Comparison of ENCODE assay signal across 8 mouse cellular contexts in genomic region chr2:13575287-13575801, GRCm38 (mm10). TPM values are rescaled to one million over a fixed set of nuclear protein-coding genes. Genes with fewer than 3 reads are reported as not detected.
DNase-seq lines count a peak whose midpoint lies in the region; ATAC-seq and TF ChIP-seq lines count a peak whose summit lies in the region.

No protein-coding gene starts in this region.

- DNase-seq in NIH3T3 (ENCODE audit: low read depth): peak; percentile 92
- DNase-seq in cerebellum, postnatal 25 days: peak; percentile 55 to 71
- DNase-seq in gastrocnemius, adult 8-10 months (ENCODE audit: low spot score in 2 of 2): peak; percentile 59 to 69
- peak; percentile 90 for DNase-seq in hindbrain, postnatal 0 days (ENCODE audit: low spot score)
- DNase-seq in left cerebral cortex, adult 11 months (ENCODE audit: low spot score): peak; percentile 21
- peak; percentile 92 for DNase-seq in lung, postnatal 36 days
- DNase-seq in retina, embryonic 14.5 days (ENCODE audit: low spot score): peak; percentile 86
- DNase-seq in thymus, postnatal 4 days: peak; percentile 91

- H3K4me1 ChIP-seq in hindbrain, postnatal 0 days (ENCODE audit: insufficient read depth, low read length): peaks cover 4% of the 10 kb centered on the region; the same call in 1 of the 2 replicates

- peak overlapping the region; percentile 68 for H3K4me3 ChIP-seq in hindbrain, postnatal 0 days (ENCODE audit: low read length)

- H3K9me3 ChIP-seq in hindbrain, postnatal 0 days (ENCODE audit: low read length): no peaks in the 10 kb centered on the region

- peak overlapping the region; percentile 61 for H3K4me2 ChIP-seq in hindbrain, postnatal 0 days (ENCODE audit: low read depth, low read length)

- peak overlapping the region; percentile 86 for H3K27ac ChIP-seq in hindbrain, postnatal 0 days

- peak; percentile 79 for TF ChIP-seq CTCF in hindbrain, postnatal 0 days (IDR thresholded peaks at IDR 0.05; ENCODE audit: low read depth)

- no peak for ATAC-seq in hindbrain, postnatal 0 days

- H3K36me3 ChIP-seq in hindbrain, postnatal 0 days (ENCODE audit: insufficient read depth, low read length): peaks cover 6% of the 10 kb centered on the region

- H3K27me3 ChIP-seq in hindbrain, postnatal 0 days (ENCODE audit: insufficient read depth, low read length): no peaks in the 10 kb centered on the region

- H3K9ac ChIP-seq in hindbrain, postnatal 0 days (replicated peaks; ENCODE audit: low read length): peak overlapping the region; percentile 55

- under 1% methylated on average over 13 of the region's 13 CpGs for WGBS in hindbrain, postnatal 0 days

RNA-seq across cellular contexts. Expression of gene Vim, which starts 1.6 kb away (rescaled TPM):
- total RNA-seq in gastrocnemius, adult 8-10 months (2022): 100 to 1,000 TPM in 1 of 4 experiments, 10 to 100 TPM in 3; 64.2 to 139 (median 92.0) TPM
- total RNA-seq in hindbrain, postnatal 0 days (2014; rRNA removed): 965 and 1,051 TPM in 2 replicates
- 417 and 451 TPM in 2 replicates for polyA plus RNA-seq in hindbrain, postnatal 0 days (2015; fragmentation: Nextera tagmentation; extraction: Ambion mirVana)

RNA-seq across cellular contexts. Expression of gene Trdmt1, which starts 30.9 kb away (rescaled TPM):
- 1 to 10 TPM; 2.4 to 4.1 (median 3.7) TPM for total RNA-seq in gastrocnemius, adult 8-10 months (2022)
- total RNA-seq in hindbrain, postnatal 0 days (2014; rRNA removed): 6.1 and 7.5 TPM in 2 replicates
- polyA plus RNA-seq in hindbrain, postnatal 0 days (2015; fragmentation: Nextera tagmentation; extraction: Ambion mirVana): 6.2 and 6.8 TPM in 2 replicates

Comparison
In these comparisons a context has a peak if more than half of its experiments do, and no peak if none do; other contexts are left out.
1. DNase-seq: peak in every context shown above with its lines; median percentile 92 in NIH3T3; 92 in lung, postnatal 36 days; 91 in thymus, postnatal 4 days; 90 in hindbrain, postnatal 0 days; 86 in retina, embryonic 14.5 days; 64 in gastrocnemius, adult 8-10 months; 63 in cerebellum, postnatal 25 days; 21 in left cerebral cortex, adult 11 months.